Mouse (Mus musculus): ENCODE results near the gene Psd.

The Psd gene

GRCm38 (mm10) chr19:46323716-46324115 lies 3.2 kb downstream of the Psd start:
- in situ Hi-C loops (cut with MboI; ENCODE audit: low pct_unique_long_range_greater_than_20kb in 1 of 2, low sequenced_read_pairs in 2 of 2, unreplicated experiment in 1 of 2) = no loop called here

- in situ Hi-C loops (cut with MboI; ENCODE audit: low pct_unique_long_range_greater_than_20kb in 1 of 2, low sequenced_read_pairs in 2 of 2, unreplicated experiment in 1 of 2) = no loop called here
Observed at GRCm38 (mm10) chr19:46322996-46323572, 3.9 kb downstream of the Psd start.

- in situ Hi-C loops (cut with MboI; ENCODE audit: low pct_unique_long_range_greater_than_20kb in 1 of 2, low sequenced_read_pairs in 2 of 2, unreplicated experiment in 1 of 2) = no loop called here
Observed at GRCm38 (mm10) chr19:46322144-46322995, 4.6 kb downstream of the Psd start.

- in situ Hi-C loops (cut with MboI; ENCODE audit: low pct_unique_long_range_greater_than_20kb in 1 of 2, low sequenced_read_pairs in 2 of 2, unreplicated experiment in 1 of 2) = no loop called here
Observed at GRCm38 (mm10) chr19:46321101-46321943, 5.6 kb downstream of the Psd start.

GRCm38 (mm10) chr19:46320076-46320785 lies 6.7 kb downstream of the Psd start:
- in situ Hi-C loops (cut with MboI; ENCODE audit: low pct_unique_long_range_greater_than_20kb in 1 of 2, low sequenced_read_pairs in 2 of 2, unreplicated experiment in 1 of 2) = no loop called here

- in situ Hi-C loops (cut with MboI; ENCODE audit: low pct_unique_long_range_greater_than_20kb in 1 of 2, low sequenced_read_pairs in 2 of 2, unreplicated experiment in 1 of 2) = no loop called here
Observed at GRCm38 (mm10) chr19:46318586-46319378, 8.2 kb downstream of the Psd start.

- in situ Hi-C loops (cut with MboI; ENCODE audit: low pct_unique_long_range_greater_than_20kb in 1 of 2, low sequenced_read_pairs in 2 of 2, unreplicated experiment in 1 of 2) = no loop called here
Observed at GRCm38 (mm10) chr19:46318031-46318471, 8.9 kb downstream of the Psd start.

- in situ Hi-C loops (cut with MboI; ENCODE audit: low pct_unique_long_range_greater_than_20kb in 1 of 2, low sequenced_read_pairs in 2 of 2, unreplicated experiment in 1 of 2) = no loop called here
Observed at GRCm38 (mm10) chr19:46317546-46317885, 9.4 kb downstream of the Psd start.

GRCm38 (mm10) chr19:46316846-46317545 lies 10.0 kb downstream of the Psd start:
- in situ Hi-C loops (cut with MboI; ENCODE audit: low pct_unique_long_range_greater_than_20kb in 1 of 2, low sequenced_read_pairs in 2 of 2, unreplicated experiment in 1 of 2) = no loop called here

GRCm38 (mm10) chr19:46315752-46316610 lies 11.0 kb downstream of the Psd start:
- in situ Hi-C loops (cut with MboI; ENCODE audit: low pct_unique_long_range_greater_than_20kb in 1 of 2, low sequenced_read_pairs in 2 of 2, unreplicated experiment in 1 of 2) = no loop called here

- in situ Hi-C loops (cut with MboI; ENCODE audit: low pct_unique_long_range_greater_than_20kb in 1 of 2, low sequenced_read_pairs in 2 of 2, unreplicated experiment in 1 of 2) = no loop called here
Observed at GRCm38 (mm10) chr19:46314872-46315742, 11.8 kb downstream of the Psd start.

GRCm38 (mm10) chr19:46314151-46314601 lies 12.8 kb downstream of the Psd start:
- in situ Hi-C loops (cut with MboI; ENCODE audit: low pct_unique_long_range_greater_than_20kb in 1 of 2, low sequenced_read_pairs in 2 of 2, unreplicated experiment in 1 of 2) = no loop called here

- in situ Hi-C loops (cut with MboI; ENCODE audit: low pct_unique_long_range_greater_than_20kb in 1 of 2, low sequenced_read_pairs in 2 of 2, unreplicated experiment in 1 of 2) = no loop called here
Observed at GRCm38 (mm10) chr19:46313591-46313990, 13.4 kb downstream of the Psd start.

- in situ Hi-C loops (cut with MboI; ENCODE audit: low pct_unique_long_range_greater_than_20kb in 1 of 2, low sequenced_read_pairs in 2 of 2, unreplicated experiment in 1 of 2) = no loop called here
Observed at GRCm38 (mm10) chr19:46313116-46313515, 13.8 kb downstream of the Psd start.

GRCm38 (mm10) chr19:46312566-46312965 lies 14.4 kb downstream of the Psd start:
- in situ Hi-C loops (cut with MboI; ENCODE audit: low pct_unique_long_range_greater_than_20kb in 1 of 2, low sequenced_read_pairs in 2 of 2, unreplicated experiment in 1 of 2) = no loop called here

GRCm38 (mm10) chr19:46311341-46311740 lies 15.6 kb downstream of the Psd start:
- in situ Hi-C loops (cut with MboI; ENCODE audit: low pct_unique_long_range_greater_than_20kb in 1 of 2, low sequenced_read_pairs in 2 of 2, unreplicated experiment in 1 of 2) = no loop called here

All from mouse embryonic stem cell (cell line).